Mouse (Mus musculus) lung, adult 2 months (tissue): ENCODE results near the gene Eml2. TPM values are rescaled to one million over a fixed set of nuclear protein-coding genes. Genes with fewer than 3 reads are reported as not detected.

Source experiments
- DNase-seq: peaks from one replicate; pipeline ENCODE4 v3.0.0; 2022
- H3K4me1 ChIP-seq: fragments of 200-500 bp; 2 replicates; pipeline ENCODE4 v1.6.1; 2011; ENCODE audit warnings: low read length; ENCODE audit not compliant: control insufficient read depth, insufficient read depth
- H3K4me3 ChIP-seq: fragments of 200-500 bp; replicated peaks from 2 replicates; pipeline ENCODE3; 2011; ENCODE audit warnings: low read depth, mild to moderate bottlenecking, control low read depth, low read length; ENCODE audit errors: extremely low read depth
- CTCF ChIP-seq: fragments of 200-500 bp; IDR thresholded peaks from 2 replicates; pipeline ENCODE4 v1.5.1; 2011; ENCODE audit warnings: mild to moderate bottlenecking, low read length, control low read depth; ENCODE audit not compliant: insufficient read depth
- POLR2A ChIP-seq: fragments of 200-500 bp; IDR thresholded peaks from 2 replicates; pipeline ENCODE4 v1.6.1; 2011; ENCODE audit warnings: low read depth, mild to moderate bottlenecking, control low read depth, low read length, borderline replicate concordance; ENCODE audit errors: extremely low read depth
- WGBS: fragments of 180-500 bp; shearing (Covaris S2); methylation state at CpG from one replicate; pipeline ENCODE4 v1.1.7; 2018; 5-methylcytosine and 5-hydroxymethylcytosine counted together
- polyA plus RNA-seq: library from polyadenylated mRNA; depleted of rRNA; stranded (reverse); fragments of >200 nt; gene quantifications from 2 replicates; pipeline ENCODE4 v1.2.3, GENCODE M21; 2012

Eml2 gene
- polyA plus RNA-seq, 1 experiment: 81.5 TPM

- 22% methylated on average over 18 of the region's 18 CpGs for WGBS
- Histone ChIP-seq H3K4me1 (no peaks in the 10 kb centered on the region; the same call in none of the 2 replicates), H3K4me3 (no peak overlapping the region)
- TF ChIP-seq POLR2A (no peak), CTCF (no peak)
- DNase-seq: no peak
Observed at GRCm38 (mm10) chr7:19159411-19159810, 16.8 kb upstream of the Eml2 start.

GRCm38 (mm10) chr7:19160115-19160514, 16.1 kb upstream of the Eml2 start:
- 1% methylated on average over 20 of the region's 20 CpGs for WGBS
- H3K4me1 ChIP-seq: no peaks in the 10 kb centered on the region; the same call in none of the 2 replicates
- no peak for TF ChIP-seq POLR2A
- no peak for TF ChIP-seq CTCF
- no peak overlapping the region for H3K4me3 ChIP-seq
- no peak for DNase-seq

GRCm38 (mm10) chr7:19162928-19163327, 13.3 kb upstream of the Eml2 start:
- DNase-seq: no peak
- TF ChIP-seq CTCF: no peak
- TF ChIP-seq POLR2A: no peak

GRCm38 (mm10) chr7:19163752-19164151, 12.5 kb upstream of the Eml2 start:
- TF ChIP-seq CTCF (no peak), POLR2A (no peak)
- 29% methylated on average over 12 of the region's 12 CpGs for WGBS

More at GRCm38 (mm10) chr7:19162928-19163327, 13.3 kb upstream of the Eml2 start:
- 68% methylated on average over 7 of the region's 7 CpGs for WGBS
- Histone ChIP-seq H3K4me1 (no peaks in the 10 kb centered on the region; the same call in 1 of the 2 replicates), H3K4me3 (no peak overlapping the region)

GRCm38 (mm10) chr7:19164189-19164588, 12.0 kb upstream of the Eml2 start:
- no peak for DNase-seq
- no peak overlapping the region for H3K4me3 ChIP-seq

More at GRCm38 (mm10) chr7:19163752-19164151, 12.5 kb upstream of the Eml2 start:
- Histone ChIP-seq H3K4me1 (no peaks in the 10 kb centered on the region; the same call in 1 of the 2 replicates), H3K4me3 (no peak overlapping the region)
- no peak for DNase-seq

GRCm38 (mm10) chr7:19164978-19165377, 11.2 kb upstream of the Eml2 start:
- Histone ChIP-seq H3K4me1 (no peaks in the 10 kb centered on the region), H3K4me3 (no peak overlapping the region)
- WGBS: 4% methylated on average over 13 of the region's 13 CpGs
- no peak for TF ChIP-seq CTCF
- TF ChIP-seq POLR2A: no peak
- no peak for DNase-seq

More at GRCm38 (mm10) chr7:19164189-19164588, 12.0 kb upstream of the Eml2 start:
- WGBS: 5% methylated on average over 6 of the region's 6 CpGs
- TF ChIP-seq POLR2A (no peak), CTCF (no peak)
- no peaks in the 10 kb centered on the region; the same call in 1 of the 2 replicates for H3K4me1 ChIP-seq

- no peak for DNase-seq
- Histone ChIP-seq H3K4me3 (no peak within 1 kb of the TSS), H3K4me1 (no peaks in the 10 kb centered on the region)
- WGBS: 18% methylated on average over 14 of the region's 14 CpGs
- no peak for TF ChIP-seq POLR2A
- no peak for TF ChIP-seq CTCF
Observed at GRCm38 (mm10) chr7:19165656-19166423, 10.4 kb upstream of the Eml2 start, which contains the start of gene Gipr. Gene Gipr (minus strand): TSS chr7:19166127.

GRCm38 (mm10) chr7:19166990-19167389, 9.2 kb upstream of the Eml2 start:
- no peak for DNase-seq
- no peak for TF ChIP-seq CTCF
- TF ChIP-seq POLR2A: no peak
- H3K4me1 ChIP-seq: no peaks in the 10 kb centered on the region
- WGBS: 81% methylated on average over 3 of the region's 3 CpGs
- no peak overlapping the region for H3K4me3 ChIP-seq

- Histone ChIP-seq H3K4me3 (no peak overlapping the region), H3K4me1 (0 out of 2 replicates have a peak, but pooled peaks cover 2% of the 10 kb centered on the region)
- TF ChIP-seq POLR2A (no peak), CTCF (no peak)
- no peak for DNase-seq
- 57% methylated on average over 10 of the region's 10 CpGs for WGBS
Observed at GRCm38 (mm10) chr7:19169506-19169905, 6.7 kb upstream of the Eml2 start.

GRCm38 (mm10) chr7:19170142-19170541, 6.1 kb upstream of the Eml2 start:
- TF ChIP-seq POLR2A (no peak), CTCF (no peak)
- no peak overlapping the region for H3K4me3 ChIP-seq
- WGBS: 42% methylated on average over 8 of the region's 8 CpGs
- no peak for DNase-seq
- 0 out of 2 replicates have a peak, but pooled peaks cover 2% of the 10 kb centered on the region for H3K4me1 ChIP-seq
